Mouse (Mus musculus) left cerebral cortex, postnatal 10 days (tissue): Measurements from ENCODE around the gene Itga2b. TPM values are rescaled to one million over a fixed set of nuclear protein-coding genes. Genes with fewer than 3 reads are reported as not detected.
A peak's percentile ranks its signal among the peaks of the same experiment; 100 is the strongest.

Source experiments
- DNase-seq, 2 experiments: peaks; one replicate each; pipeline ENCODE4 v3.0.0; 2021 to 2022; ENCODE audit warnings: low spot score in 2 of 2, mixed read lengths in 1 of 2; ENCODE audit errors: extremely low spot score in 1 of 2
- intact Hi-C: fragments of 180-260 bp; cut with DNase I; formaldehyde crosslinking; loops from one replicate; pipeline ENCODE4 v1.15.1; 2025
- total RNA-seq, 2 experiments: library from RNA; stranded (reverse); gene quantifications; 2 replicates each; pipeline ENCODE4 v1.2.3; 2021

Itga2b gene
- total RNA-seq, 2 experiments from 2014 or later = 3.2 to 3.3 TPM

DNA sequence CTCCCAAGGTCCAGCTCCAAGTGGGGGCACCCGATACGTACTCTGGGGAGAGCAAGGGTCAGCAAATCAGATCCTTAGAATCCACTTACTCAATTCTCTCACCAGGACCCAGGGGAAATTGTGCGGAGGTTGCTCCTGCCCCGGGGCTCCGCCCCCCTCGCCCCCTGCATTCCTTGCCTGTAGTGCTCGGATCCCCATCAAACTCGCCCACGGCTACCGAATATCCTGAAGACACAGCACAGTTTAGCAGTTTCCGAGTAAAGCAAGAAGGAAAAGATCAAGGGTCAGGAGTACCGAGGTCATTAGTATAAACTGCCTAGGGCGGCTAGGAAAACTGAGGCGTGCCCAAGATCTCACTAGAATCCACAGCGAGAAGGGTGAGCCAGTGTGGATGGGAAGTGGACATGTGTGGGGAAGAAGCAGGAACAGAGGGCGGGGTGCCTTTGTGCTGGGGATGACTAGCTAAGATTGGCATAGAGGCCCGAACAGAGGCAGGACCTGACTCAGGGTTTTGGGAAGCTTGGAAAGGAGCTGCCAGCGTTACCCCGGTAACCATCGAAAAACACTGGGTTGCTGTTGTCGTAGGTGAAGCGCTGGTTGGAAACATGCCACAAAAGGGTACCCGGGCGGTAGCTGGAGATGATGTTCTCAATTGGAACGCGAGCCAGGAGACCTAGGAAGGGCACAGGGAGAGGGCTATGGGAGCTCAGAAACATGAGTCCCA, 4.0 kb downstream of the Itga2b start:
- intact Hi-C loops = no loop called here
- DNase-seq = peak; percentile 59 to 75

- DNase-seq = no peak
- intact Hi-C loops = no loop called here
These were observed 5.0 kb downstream of the Itga2b start for GRCm38 (mm10) chr11:102464901-102465300.

DNA sequence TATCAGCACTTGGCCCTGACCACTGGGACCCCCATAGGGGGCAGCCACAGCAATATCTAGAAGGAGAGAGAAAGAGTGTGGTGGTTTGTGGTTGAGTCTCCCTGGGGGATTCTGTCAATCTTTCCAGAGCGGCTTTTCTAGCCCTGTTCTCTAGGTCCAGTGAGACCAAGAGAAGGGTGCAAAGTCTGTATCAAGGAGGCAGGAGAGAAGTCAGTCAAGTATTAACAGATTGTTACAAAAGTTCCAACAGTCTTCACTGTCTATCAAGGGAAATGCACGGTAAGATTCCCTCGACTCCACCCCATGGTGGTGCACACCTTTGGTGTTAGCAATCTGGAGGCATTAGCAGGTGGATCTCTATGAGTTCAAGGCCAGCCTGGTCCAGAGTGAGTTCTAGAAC, 8.2 kb downstream of the Itga2b start:
- no peak for DNase-seq
- intact Hi-C loops = no loop called here

DNA sequence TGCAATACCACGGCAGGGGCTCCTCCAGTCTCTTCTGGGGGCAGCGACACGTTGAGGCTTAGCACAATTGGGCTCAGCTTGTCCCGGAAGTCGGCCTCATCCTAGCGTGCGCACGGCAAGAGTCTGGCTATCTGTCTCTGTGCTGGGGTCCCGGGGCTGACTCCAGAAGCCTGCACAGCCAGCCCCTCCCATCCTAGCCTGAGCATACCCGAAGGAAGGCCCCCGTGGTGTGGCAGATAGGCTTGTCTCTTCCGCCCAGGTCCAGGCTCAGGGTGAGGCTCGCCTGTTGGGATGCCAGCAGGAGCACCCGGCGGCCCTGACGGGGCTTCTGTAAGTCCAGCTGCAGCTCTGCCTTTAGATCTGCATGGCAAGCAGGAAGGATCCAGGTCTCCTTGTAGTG, 9.4 kb downstream of the Itga2b start:
- intact Hi-C loops = no loop called here
- DNase-seq = no peak

- peak in 1 of 2 experiments; percentile 88 for DNase-seq
- intact Hi-C loops = no loop called here
These were observed 14.1 kb downstream of the Itga2b start for GRCm38 (mm10) chr11:102455740-102456396.

DNA sequence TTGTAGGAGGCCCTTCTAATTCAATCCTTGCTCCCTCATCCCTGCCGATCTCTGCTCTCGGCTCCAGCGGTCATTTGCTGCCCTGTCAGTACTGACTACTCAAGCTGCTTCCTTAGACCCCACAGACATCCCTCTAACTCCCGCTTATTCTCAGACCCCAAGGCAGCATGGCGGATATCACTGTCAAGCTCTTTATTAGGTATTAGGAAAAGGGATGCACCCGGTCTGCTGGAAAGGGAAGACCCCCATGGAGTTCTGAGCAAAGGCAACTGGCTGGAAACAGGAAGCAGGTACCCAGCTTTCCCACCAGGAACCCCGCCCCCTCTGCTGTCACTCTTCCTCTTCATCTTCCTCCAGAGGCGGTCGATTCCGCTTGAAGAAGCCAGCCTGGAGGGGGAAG, 16.8 kb downstream of the Itga2b start:
- peak in 1 of 2 experiments; percentile 70 for DNase-seq
- intact Hi-C loops = no loop called here

GRCm38 (mm10) chr11:102449043-102450008, 20.6 kb downstream of the Itga2b start:
- no peak for DNase-seq
- intact Hi-C loops = loop anchor here (10.0 kb wide), 1 partner anchor 205 kb away; no protein-coding TSS in a partner anchor

GRCm38 (mm10) chr11:102448327-102448726, 21.6 kb downstream of the Itga2b start:
- DNase-seq = peak in 1 of 2 experiments; percentile 46
- intact Hi-C loops = loop anchor here (10.0 kb wide), 1 partner anchor 206 kb away; no protein-coding TSS in a partner anchor

DNA sequence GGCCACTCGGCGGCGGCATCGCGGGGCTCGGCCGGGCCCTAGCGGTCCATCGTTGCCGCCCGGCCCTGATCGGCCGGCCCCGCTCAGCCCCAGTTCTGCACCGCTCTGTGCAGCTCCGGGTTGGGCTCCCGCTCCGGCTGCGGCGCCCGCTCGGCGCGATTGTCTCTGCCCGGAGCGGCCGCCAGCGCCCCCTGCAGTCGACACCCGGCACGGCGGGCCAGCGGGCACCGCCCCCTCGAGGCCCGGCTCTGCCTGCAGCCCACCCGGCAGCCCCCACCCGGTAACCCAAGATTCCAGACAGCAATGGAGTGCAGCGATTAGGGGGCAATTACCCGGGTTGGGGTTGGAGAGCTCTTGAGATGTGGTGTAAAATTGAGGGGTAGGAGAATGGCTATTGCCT, 22.4 kb downstream of the Itga2b start, which contains the start of gene Fam171a2:
Fam171a2 (minus strand) TSS at position 186 of the 400 bp plus-strand sequence.
- intact Hi-C loops = loop anchor here (10.0 kb wide), 1 partner anchor 207 kb away; no protein-coding TSS in a partner anchor
- peak; percentile 69 to 89 for DNase-seq

- intact Hi-C loops = loop anchor here (10.0 kb wide), 1 partner anchor 208 kb away; no protein-coding TSS in a partner anchor
- peak in 1 of 2 experiments; percentile 74 for DNase-seq
These were observed 23.1 kb downstream of the Itga2b start for GRCm38 (mm10) chr11:102446581-102447461.

GRCm38 (mm10) chr11:102445891-102446361, 24.0 kb downstream of the Itga2b start:
- peak; percentile 39 to 82 for DNase-seq

DNA sequence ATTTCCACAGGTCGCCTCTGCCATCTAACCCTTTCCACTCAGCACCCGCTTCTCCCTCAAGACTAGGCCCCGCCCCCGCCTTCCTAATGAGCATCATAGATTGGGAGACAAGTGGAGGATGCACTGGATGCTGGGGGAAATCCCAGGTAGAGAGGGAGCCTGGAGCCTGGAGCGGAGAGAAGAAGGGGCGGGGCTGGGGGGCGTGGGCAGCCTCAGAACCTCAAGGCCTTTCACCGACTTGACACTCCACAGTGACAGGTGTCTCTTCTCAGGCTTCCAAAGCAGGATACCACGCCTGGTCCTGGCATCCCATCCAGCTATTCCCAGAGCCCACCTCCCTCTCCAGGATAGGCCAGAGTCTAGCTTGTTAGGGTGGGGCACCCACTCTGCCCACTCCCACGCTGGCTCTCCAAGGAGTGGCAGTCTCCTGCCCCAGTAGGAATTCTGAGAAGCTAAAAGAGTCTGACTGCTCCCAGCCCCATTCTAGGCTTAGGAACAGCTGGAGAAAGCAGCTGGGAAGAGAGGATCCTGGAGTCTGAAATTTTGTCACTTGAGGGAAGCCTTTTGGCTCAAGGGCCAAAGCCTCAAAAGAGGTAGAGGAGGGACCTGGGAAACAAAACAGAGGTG, 24.5 kb downstream of the Itga2b start:
- intact Hi-C loops = loop anchor here (10.0 kb wide), 1 partner anchor 209 kb away; no protein-coding TSS in a partner anchor

More at GRCm38 (mm10) chr11:102445891-102446361, 24.0 kb downstream of the Itga2b start:
- intact Hi-C loops = loop anchor here (10.0 kb wide), 1 partner anchor 209 kb away; no protein-coding TSS in a partner anchor

DNA sequence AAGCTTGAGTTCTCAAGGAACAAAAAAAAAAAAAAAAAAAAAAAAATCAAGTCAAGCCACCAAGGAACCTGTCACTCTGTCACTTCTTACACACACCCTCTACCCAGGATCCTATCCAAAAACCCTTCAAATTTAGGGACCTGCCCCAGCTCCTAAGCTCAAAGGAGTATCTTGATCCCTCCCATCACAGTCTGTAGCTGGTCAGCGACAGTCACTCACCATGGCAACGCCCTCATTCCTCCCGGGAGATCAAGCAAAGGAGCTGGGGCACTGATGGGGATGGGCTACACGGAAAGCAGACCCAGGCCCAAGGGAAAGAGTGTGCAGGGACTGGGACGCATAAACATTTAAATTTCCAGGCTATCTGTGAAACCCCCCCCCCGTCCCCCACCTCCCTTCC, 25.1 kb downstream of the Itga2b start:
- intact Hi-C loops = loop anchor here (10.0 kb wide), 1 partner anchor 210 kb away; no protein-coding TSS in a partner anchor
- peak in 1 of 2 experiments; percentile 22 for DNase-seq

More for the DNA sequence above, 24.5 kb downstream of the Itga2b start:
- DNase-seq = peak; percentile 26 to 66

GRCm38 (mm10) chr11:102444321-102444720, 25.6 kb downstream of the Itga2b start:
- DNase-seq = no peak
- intact Hi-C loops = loop anchor here (10.0 kb wide), 1 partner anchor 210 kb away; no protein-coding TSS in a partner anchor

DNA sequence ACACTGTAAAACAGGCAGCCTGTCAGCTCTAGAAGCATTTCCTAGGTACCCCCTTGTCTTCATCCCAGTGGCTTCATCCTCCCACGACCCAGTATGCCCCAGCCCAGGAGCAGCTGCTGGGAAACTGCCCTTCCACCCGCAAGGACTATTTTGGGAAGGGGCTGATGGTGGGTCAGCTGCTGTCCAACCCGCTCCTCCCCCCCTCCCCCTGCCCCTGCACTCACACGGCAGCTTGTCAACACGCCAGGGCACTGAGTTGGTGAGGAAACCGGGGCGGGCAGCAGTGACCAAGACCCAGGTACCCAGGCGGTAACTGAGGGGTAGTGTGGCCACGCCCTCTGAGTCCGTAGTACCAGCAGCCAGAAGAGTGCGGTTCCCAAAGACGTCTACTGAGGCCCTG, 26.2 kb downstream of the Itga2b start:
- intact Hi-C loops = loop anchor here (10.0 kb wide), 1 partner anchor 211 kb away; no protein-coding TSS in a partner anchor
- DNase-seq = peak in 1 of 2 experiments; percentile 50

GRCm38 (mm10) chr11:102442089-102442488, 27.8 kb downstream of the Itga2b start:
- DNase-seq = peak in 1 of 2 experiments; percentile 18
- intact Hi-C loops = loop anchor here (10.0 kb wide), 1 partner anchor 213 kb away; no protein-coding TSS in a partner anchor

GRCm38 (mm10) chr11:102441434-102441833, 28.5 kb downstream of the Itga2b start:
- intact Hi-C loops = loop anchor here (10.0 kb wide), 1 partner anchor 213 kb away; no protein-coding TSS in a partner anchor
- DNase-seq = peak in 1 of 2 experiments; percentile 15
